Mouse (Mus musculus) erythroblast, embryonic 14.5 days (primary cell): Measurements from ENCODE around the gene Pam16.

Source experiments
- GATA1 ChIP-seq: IDR thresholded peaks from 2 replicates; pipeline ENCODE4 v1.6.1; 2012; ENCODE audit warnings: low read length, inconsistent platforms, mixed read lengths
- TAL1 ChIP-seq: IDR thresholded peaks from 3 replicates; pipeline ENCODE4 v1.6.1; 2012; ENCODE audit warnings: low read length, inconsistent platforms, mixed read lengths

DNA sequence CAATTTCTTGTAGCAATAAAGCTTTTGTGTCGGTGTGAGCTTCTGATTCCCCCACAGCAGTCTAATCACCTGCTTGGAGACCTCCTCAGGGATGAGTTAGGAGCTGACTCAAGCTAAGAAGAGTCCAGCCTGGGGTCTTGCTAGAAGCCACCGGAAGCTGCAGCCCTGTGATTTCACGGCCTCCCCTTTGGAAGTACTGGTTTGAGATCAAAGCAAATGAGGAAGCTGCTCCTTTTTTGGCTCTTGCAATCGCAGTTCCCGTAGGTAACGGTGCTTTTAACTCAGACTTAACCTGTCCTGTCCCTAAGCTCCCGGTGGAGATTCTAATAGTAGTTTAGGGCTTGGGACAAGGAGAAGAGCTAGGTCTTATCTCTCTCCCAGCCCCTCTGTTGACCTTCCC, 46.2 kb downstream of the Pam16 start:
- TF ChIP-seq GATA1 (no peak), TAL1 (no peak)
